Mouse (Mus musculus): Measurements from ENCODE around the gene Chrna5.
"Not testable (repeated sequence)": the region's sequence is repeated elsewhere in the genome, so short reads cannot be mapped to it uniquely, and the experiment has no call there.

Gene Chrna5

DNA sequence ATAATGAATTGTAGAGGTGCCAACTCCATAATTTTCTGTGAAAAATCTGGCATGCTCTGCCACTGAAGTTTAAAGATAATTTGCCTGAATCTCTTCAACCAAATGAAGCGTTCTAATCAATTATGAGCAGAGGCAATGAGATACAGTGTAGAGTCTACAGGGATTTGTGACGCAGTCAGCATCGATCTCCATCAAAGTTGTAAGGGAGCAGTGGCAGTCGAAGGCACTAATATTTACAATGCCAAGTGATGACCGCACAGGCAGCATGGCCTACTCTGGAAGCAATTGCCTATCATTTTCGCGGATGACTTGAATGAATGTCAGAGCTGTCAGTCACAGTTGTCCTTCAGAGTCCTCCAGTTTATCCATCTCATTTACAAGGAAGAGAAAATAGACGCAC, at the start of gene Chrna5:
Gene Chrna5 (plus strand): TSS at position 207 of the 400 bp plus-strand sequence.
- DNase-seq: no peak

DNA sequence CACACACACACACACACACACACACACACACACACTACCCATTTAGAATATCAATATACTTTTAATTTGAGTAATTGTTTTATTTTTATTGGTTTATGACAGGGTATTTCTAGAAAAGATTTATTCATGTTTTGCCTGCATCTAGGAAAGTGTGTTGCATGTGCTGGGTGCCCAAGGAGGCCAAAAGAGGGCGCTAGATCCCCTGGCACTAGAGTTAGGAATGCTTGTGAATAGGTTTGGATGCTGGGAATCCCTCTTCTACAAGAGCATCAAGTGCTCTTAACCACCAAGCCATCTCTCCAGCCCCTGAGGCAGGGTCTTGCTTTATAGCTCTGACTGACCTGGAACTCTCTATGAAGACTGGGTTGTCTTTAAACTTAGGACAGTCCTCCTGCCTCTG, 48.9 kb upstream of the Chrna5 start:
- no peak for DNase-seq

GRCm38 (mm10) chr9:54932379-54932778, 48.3 kb upstream of the Chrna5 start:
- no peak for DNase-seq

- DNase-seq: no peak
Measured at GRCm38 (mm10) chr9:54942071-54942470, 38.6 kb upstream of the Chrna5 start.

DNA sequence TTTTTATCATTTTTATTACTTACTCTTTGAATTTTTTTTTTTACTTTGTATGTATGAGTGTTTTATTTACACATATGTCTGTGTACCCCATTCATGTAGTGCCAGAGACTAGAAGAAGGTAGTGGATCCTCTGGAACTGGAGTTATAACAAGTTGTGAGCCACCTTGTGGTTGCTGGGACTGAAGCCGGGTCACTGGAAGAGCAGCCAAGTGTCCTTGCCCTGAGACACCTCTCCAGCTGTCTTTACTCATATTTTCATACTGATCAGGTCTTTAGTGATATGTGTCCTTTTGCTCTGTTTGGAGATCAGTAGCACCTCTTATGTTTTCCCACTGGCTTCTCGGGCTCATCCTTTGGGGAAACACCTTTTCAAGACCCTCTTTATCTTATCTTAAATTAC, 36.2 kb upstream of the Chrna5 start:
- DNase-seq: no peak

- DNase-seq: no peak
Measured at GRCm38 (mm10) chr9:54946256-54946655, 34.4 kb upstream of the Chrna5 start.

DNA sequence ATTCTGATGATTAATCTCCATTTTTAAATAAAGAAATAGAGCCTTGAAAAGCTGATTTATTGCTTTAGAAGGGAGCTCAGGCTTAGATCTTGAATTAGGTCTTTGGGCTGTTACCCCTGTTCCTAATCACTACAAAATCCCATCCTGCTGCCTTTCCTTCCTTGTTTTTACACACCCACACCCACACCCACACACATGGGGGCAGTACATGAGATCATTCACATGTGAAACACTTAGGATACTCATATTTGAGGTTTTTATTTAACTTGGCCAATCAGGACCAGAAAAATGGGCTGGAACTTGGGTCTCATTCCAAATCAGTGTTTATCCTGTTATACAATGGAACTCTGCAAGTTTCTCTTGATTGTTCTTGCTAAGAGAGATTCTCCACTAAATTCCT, 31.2 kb upstream of the Chrna5 start:
- no peak for DNase-seq

DNA sequence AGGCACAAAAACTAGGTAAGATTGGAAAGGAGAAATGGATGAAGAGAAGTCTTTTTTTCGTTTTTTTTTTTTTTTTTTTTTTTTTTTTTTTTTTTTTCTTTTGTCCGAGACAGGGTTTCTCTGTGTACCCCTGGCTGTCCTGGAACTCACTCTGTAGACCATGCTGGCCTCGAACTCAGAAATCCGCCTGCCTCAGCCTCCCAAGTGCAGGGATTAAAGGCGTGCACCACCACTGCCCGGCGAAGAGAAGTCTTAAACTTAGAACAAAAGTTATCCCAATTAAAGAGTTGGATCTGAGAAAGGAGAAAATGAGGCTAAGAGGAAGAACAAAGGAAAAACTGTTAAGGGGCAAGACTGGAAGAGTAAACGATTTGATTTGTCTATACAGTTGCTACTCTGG, 30.5 kb upstream of the Chrna5 start:
- not testable (repeated sequence) for DNase-seq

- peak; percentile 96 for DNase-seq
Measured at GRCm38 (mm10) chr9:54950575-54951321, 29.9 kb upstream of the Chrna5 start, which contains the start of the genes Psma4 and AY074887. Psma4 (plus strand) TSS chr9:54950790. AY074887 (minus strand) TSS chr9:54950998.

GRCm38 (mm10) chr9:54961059-54961458, 19.6 kb upstream of the Chrna5 start:
- DNase-seq: no peak

DNA sequence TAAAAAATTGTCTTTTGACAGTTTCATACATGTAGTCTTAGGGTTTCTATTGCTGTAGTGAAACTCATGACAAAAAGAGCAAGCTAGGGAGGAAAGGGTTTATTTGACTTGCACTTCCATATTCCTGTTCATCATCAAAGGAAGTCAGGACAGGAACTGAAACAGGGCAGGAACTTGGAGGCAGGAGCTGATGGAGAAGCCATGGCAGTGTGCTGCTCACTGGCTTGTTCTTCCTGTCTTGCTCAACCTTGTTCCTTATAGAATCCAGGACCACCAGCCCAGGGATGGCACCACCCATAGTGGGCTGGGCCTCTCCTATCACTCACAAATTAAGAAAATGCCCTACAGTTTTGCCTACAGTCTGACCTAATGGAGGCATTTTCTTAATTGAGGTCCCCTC, 17.0 kb upstream of the Chrna5 start:
- no peak for DNase-seq

DNA sequence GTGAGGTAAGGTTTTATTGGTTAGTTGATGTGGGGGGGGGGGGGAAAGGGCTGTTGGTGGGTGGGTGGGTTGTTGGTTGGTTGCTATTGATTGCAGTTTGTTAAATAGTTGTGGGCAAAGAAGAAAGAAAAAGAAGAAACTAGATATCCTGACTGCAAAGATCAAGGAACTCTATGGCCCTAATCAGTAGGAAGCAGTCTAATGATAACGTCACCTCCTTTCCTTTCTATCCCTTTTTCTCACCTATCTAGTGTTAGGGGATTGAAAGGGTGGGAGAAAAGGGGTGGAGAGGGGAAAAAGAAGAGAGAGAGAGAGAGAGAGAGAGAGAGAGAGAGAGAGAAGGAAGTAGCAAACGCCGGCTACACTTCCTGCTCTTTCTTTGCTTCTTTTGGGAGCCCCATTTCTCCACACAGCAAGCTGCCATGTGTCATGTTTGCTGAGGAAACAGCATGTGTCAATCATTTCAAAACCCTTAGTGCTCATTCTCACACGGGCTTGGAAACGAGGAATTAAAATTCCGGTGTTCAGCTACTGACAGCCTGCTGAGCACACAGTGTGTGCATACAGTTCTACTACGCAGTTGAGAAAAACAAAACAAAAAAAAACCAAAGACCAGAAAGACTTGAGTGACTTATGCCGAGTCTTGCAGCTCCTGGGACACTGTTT, 10.6 kb upstream of the Chrna5 start:
- DNase-seq: no peak

GRCm38 (mm10) chr9:54981291-54982191, 861 bp downstream of the Chrna5 start:
- DNase-seq: peak; percentile 43 to 55

DNA sequence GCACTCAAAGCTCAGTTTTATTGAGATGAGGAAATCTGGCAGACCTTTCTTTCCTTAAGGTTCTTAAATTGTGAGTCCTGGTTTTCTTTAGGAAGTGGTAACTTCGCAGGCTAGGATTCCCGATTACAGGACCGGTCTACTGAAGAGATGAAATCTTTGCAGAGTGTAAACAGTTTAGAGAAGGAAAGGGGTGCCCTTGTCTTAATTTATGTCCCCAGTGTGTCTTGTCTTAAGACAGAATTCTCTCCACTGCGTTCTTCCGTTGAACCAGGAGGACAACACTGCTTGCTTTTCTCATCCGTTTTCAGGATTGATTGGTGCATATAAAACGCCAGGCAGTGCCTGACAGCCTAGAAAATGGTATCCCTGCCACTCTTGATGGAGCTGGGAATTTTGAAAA, 1.7 kb downstream of the Chrna5 start:
- no peak for DNase-seq

DNA sequence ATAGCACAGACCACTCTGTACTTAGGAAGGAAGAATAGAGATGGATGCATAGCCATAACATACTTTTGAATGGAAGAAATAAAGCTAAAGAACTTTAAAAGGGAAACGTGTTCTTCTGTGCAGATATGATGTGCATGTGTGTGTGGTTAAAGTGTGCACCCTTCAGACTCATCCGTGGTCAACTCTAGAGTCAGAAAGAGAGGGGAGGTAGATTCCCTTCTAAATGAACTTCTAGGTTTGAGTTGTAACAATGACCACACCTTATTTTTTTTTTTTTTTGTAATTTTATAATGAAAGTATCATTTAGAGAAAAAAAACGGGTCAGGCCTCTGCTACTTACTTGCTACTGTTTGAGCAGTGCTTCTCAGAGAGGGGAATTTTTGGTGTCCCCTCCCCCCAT, 9.7 kb downstream of the Chrna5 start:
- DNase-seq: no peak

DNA sequence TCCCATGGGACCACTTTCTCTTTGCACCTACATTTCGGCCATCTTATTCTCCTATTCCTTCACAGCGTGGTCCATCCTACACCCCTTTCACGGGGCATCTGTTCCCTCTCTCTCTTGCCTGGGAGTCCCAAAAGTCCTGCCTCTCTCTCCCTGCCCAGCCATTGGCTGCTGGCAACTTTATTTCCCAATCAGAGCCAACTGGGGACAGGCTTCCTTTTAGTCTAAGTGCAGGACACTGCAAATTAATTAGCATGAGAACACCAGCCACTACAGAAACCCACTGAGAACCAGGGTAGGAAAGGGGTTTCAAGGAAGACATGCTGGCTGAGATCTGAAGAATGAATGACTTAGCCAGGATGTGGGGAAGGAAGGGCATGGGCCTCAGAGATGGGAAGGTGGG, 13.7 kb downstream of the Chrna5 start:
- DNase-seq: no peak

DNA sequence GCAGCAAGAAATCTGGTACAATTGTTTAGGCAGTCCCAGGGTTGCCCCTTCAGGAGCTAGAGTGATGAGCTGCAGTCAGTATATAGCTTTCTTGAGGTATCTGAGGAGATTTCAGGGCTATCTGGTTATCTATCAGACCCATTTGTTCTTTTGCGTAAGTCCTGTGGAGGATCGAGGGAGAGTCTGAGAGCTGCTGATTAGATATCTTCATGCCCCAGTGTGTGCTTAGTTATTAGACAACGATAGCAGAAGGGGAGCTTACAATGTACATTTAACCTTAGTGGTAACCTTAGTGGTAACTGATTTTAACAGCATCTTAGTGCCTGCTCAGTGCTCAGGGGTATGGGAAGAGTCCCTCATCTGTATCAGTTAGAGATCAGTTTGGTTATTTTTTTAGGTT, 15.0 kb downstream of the Chrna5 start:
- no peak for DNase-seq

DNA sequence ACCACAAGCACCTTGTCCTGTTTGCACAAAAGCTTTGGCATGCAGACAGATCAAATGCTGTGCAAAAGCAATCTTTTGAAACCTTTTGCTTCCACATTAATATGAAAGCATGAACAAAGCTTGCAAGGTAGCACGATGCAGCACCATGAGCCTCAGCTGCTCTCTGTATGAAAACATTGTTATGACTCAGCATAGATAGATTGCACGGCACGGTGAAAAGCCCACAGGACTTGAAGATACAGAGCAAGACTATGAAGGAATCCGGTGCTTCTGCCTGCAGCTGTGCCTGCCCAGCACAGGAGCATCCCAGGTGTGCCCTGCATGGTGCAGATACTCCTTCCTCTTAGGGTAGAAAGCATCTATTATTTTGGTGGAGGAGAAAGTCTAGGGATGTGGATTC, 22.9 kb downstream of the Chrna5 start:
- no peak for DNase-seq

DNA sequence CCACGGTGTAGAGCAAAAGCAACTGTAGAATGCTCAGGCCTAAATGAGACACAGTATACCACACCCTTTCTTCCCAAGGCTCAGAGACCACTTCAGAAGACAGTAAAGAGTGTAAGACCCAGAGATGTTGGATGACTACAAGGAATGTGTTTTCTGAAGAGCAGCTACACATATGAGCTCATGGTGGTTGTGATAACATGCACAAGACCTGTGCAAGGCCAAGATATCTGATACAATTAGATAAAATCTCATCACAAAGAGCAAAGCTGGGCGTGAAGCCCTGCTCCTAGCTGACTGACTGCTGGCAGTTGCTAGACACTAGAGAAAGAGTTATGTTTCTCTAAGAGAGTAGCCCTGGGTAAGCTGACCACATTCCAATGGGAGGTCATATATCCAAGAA, 29.0 kb downstream of the Chrna5 start:
- DNase-seq: no peak

- DNase-seq: no peak
Measured at GRCm38 (mm10) chr9:55010588-55011350, 30.1 kb downstream of the Chrna5 start.

GRCm38 (mm10) chr9:55016926-55017325, 36.2 kb downstream of the Chrna5 start:
- no peak for DNase-seq

DNA sequence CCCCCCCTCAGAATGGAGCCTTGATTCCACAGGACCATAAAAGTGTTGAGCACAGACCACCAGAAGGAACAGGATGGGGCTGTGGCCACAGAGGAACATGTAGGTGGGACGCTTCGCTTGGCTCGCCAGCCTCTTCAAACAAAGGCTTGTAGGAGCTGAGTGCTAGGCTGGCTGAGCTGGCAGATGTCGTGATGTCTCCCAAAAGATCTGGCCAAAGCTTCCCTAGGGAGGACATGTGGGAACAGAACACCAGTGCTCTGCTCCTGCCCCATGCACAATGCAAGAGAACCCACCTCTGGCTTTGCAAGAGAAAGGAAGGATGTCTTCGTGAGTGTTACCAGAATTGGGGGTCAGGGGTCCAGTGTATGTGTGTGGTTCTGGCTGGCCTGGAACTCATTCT, 42.6 kb downstream of the Chrna5 start:
- DNase-seq: no peak
